19 mouse cellular contexts compared by ENCODE assay signal in the genomic region with DNA sequence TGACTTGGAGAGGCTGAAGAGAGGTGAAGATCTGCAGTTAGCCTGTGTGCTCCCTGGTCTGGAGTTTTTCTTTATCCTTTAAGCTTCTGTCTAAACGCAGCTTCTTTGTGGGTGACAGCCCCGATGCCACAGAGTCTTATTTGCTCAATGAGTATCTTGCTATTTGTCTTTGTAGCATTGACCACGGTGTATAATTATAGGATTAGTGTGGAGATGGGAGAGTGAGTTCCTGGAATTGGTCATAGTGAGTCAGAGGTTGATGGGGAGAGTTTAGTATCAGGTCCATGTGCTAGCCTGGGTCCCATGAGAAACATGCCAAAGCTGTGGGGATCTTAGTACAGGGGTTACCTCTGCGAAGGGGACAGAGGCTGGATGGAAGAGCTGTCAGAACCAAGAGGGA. TPM values are rescaled to one million over a fixed set of nuclear protein-coding genes. Genes with fewer than 3 reads are reported as not detected.
"Had no signal": no experiment of that assay in that cellular context is flagged by ENCODE, and none has a peak within 500 bp of the region (broad histone marks: within the 10 kb centered on the region; RNA-seq: fewer than 3 reads in every experiment).

No protein-coding gene starts in this region.

- H3K4me2 ChIP-seq: liver, embryonic 15.5 days; lung, embryonic 15.5 days; midbrain, embryonic 12.5 days; neural tube, embryonic 12.5 days had no signal

- DNase-seq: liver, postnatal 0 days; lung, adult 2 months; lung, postnatal 10 days; lung, postnatal 4 days; midbrain, embryonic 14.5 days; right cerebral cortex, postnatal 14 days; spleen, adult 18-20 months; thymus, adult 18-20 months; thymus, postnatal 14 days; thymus, postnatal 36 days had no signal

- H3K4me3 ChIP-seq: liver, embryonic 15.5 days; lung, embryonic 15.5 days; midbrain, embryonic 10.5 days; midbrain, embryonic 12.5 days; neural tube, embryonic 12.5 days had no signal

- ATAC-seq: liver, postnatal 0 days; midbrain, embryonic 16.5 days had no signal

- H3K27me3 ChIP-seq: liver, embryonic 15.5 days; lung, embryonic 15.5 days; midbrain, embryonic 12.5 days; neural tube, embryonic 12.5 days had no signal

- H3K36me3 ChIP-seq: liver, embryonic 15.5 days; lung, embryonic 15.5 days; midbrain, embryonic 10.5 days; midbrain, embryonic 12.5 days; neural tube, embryonic 12.5 days had no signal

RNA-seq across cellular contexts. Expression of gene Slc38a4, which starts 41.8 kb away (rescaled TPM):
- total RNA-seq: megakaryocyte, adult 5-6 weeks; megakaryocyte-erythroid progenitor cell, adult 5-6 weeks; neutrophil, adult 5-6 weeks had no signal
